In genomic region chr2:146062330-146063092, GRCm38 (mm10) we compare ENCODE assay signal across 8 mouse cellular contexts.
DNase-seq lines count a peak whose midpoint lies in the region; ATAC-seq and TF ChIP-seq lines count a peak whose summit lies in the region.

No protein-coding gene starts in this region.

- H3K9me3 ChIP-seq in ES-Bruce4 (replicated peaks; ENCODE audit: control insufficient read depth, insufficient read depth, low read length, poor library complexity, severe bottlenecking): no peaks in the 10 kb centered on the region
- no peaks in the 10 kb centered on the region for H3K9me3 ChIP-seq in forebrain, embryonic 13.5 days (replicated peaks)

- H3K4me1 ChIP-seq in ES-Bruce4 (ENCODE audit: control insufficient read depth, insufficient read depth, low read length): peaks cover 4% of the 10 kb centered on the region
- H3K4me1 ChIP-seq in forebrain, embryonic 13.5 days: peaks cover 63% of the 10 kb centered on the region

- peak; percentile 74 for ATAC-seq in forebrain, embryonic 13.5 days
- peak; percentile 76 for ATAC-seq in megakaryocyte, adult 5-6 weeks (ENCODE audit: poor library complexity, severe bottlenecking)

- TF ChIP-seq CTCF in ES-Bruce4 (IDR thresholded peaks at IDR 0.05; ENCODE audit: low read depth, low read length): no peak

- no peak for TF ChIP-seq POLR2A in ES-Bruce4 (IDR thresholded peaks at IDR 0.05; ENCODE audit: insufficient read depth, low read length)

- no peaks in the 10 kb centered on the region for H3K27me3 ChIP-seq in ES-Bruce4 (ENCODE audit: control insufficient read depth, insufficient read depth, low read length, poor library complexity, severe bottlenecking)
- H3K27me3 ChIP-seq in forebrain, embryonic 13.5 days: no peaks in the 10 kb centered on the region

- peak overlapping the region; percentile 49 for H3K4me2 ChIP-seq in forebrain, embryonic 13.5 days

- peak; percentile 23 for DNase-seq in 3T3-L1 (ENCODE audit: low read depth, low spot score)
- no peak for DNase-seq in urinary bladder, postnatal 14 days (ENCODE audit: low spot score)
- DNase-seq in kidney, adult 8-10 months: no peak
- DNase-seq in cerebellum, adult 8-10 months: no peak
- DNase-seq in urinary bladder, postnatal 10 days (ENCODE audit: low spot score): no peak

- WGBS in forebrain, embryonic 13.5 days: 1% methylated on average over 13 of the region's 13 CpGs

- no peaks in the 10 kb centered on the region for H3K36me3 ChIP-seq in ES-Bruce4 (ENCODE audit: control insufficient read depth, insufficient read depth, low read length, poor library complexity, severe bottlenecking)
- no peaks in the 10 kb centered on the region for H3K36me3 ChIP-seq in forebrain, embryonic 13.5 days (ENCODE audit: poor library complexity, severe bottlenecking)

- H3K9ac ChIP-seq in ES-Bruce4 (ENCODE audit: low read depth, poor library complexity, severe bottlenecking): no peak overlapping the region
- 0 out of 2 replicates have a peak overlapping the region, but pooled peaks have one; percentile 26 for H3K9ac ChIP-seq in forebrain, embryonic 13.5 days

- peak overlapping the region; percentile 86 for H3K27ac ChIP-seq in ES-Bruce4 (ENCODE audit: insufficient read depth, low read length)
- peak overlapping the region; percentile 77 for H3K27ac ChIP-seq in forebrain, embryonic 13.5 days

- TF ChIP-seq EP300 in ES-Bruce4 (IDR thresholded peaks at IDR 0.05; ENCODE audit: insufficient read depth, low read depth, low read length): no peak

- H3K4me3 ChIP-seq in ES-Bruce4 (ENCODE audit: low read depth, low read length): no peak overlapping the region
- 0 out of 2 replicates have a peak overlapping the region, but pooled peaks have one; percentile 4 for H3K4me3 ChIP-seq in forebrain, embryonic 13.5 days
